Mouse (Mus musculus): ENCODE measurements around the gene Rtn1.
"Not testable (repeated sequence)": the region's sequence is repeated elsewhere in the genome, so short reads cannot be mapped to it uniquely, and the experiment has no call there.

Rtn1 gene

DNA sequence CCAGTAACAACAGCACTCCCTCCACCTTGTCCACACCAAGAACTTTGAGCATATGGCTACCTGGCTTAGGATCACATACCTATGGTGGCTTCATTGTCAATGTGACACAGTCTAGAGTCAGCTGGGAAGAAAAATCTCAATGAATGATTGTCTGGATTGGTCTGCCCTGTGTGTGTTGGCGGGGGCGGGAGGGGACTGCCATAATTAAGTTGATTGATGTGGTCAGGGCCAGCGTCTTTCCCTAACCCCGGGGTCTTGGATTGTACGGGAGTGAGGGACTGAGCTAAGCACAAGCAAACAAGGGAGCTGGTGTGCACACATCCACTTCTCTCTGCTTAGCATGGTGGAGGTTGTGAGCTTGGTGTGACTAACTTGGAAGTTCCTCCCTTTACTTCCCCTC, 83.8 kb downstream of the Rtn1 start:
- DNase-seq (ENCODE audit: low read depth in 1 of 2, low spot score in 2 of 2) = no peak

DNA sequence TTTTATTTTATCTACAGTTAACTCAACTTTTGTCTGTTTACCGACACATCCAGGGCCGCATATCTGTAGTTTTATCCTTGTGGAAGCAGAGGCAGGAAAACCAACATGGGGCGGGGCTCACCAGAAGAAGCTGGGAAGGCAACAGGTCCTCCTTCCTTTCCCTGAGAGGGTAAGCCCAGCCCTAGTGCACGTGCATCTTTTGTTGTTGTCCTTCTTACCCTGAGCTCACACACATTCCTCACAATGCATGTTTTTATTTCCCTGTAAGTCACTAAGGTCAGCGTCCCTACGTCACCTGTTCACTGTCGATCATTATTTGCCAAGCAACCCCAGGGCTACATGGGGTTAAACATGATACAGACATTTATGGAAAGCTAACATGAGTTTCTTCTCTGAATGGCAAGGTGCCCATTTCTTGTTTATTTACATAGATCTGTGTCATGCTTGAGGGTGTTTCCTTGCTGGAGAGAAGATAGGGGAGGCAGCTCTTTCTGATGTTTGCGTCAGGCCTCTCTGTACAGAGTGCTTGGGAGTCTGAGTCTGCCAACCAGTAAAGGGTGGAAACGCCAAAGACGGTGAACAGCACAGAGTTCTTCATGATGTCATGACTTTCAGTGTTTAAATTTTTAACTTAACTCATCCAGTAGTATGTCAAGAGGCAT, 84.5 kb downstream of the Rtn1 start:
- no peak for DNase-seq (ENCODE audit: low read depth in 1 of 2, low spot score in 2 of 2)

DNA sequence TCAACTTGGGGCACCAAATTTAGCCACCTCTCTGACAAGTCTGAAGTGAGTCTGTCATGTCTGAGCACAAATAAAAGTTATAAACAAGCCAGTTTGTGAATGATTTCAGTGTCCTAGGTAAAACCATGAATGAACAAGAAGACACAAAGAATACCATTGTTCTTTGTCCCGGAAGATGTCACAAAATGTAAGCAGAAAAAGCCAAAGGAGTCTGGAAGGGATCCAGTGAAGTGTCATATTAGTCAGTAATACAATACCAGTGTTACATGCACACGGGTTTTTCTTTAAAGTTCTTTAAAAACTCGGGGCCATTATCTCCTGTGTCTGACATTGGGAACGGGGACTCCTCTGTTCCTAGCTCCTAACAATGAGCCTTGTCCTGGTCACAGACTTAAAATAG, 85.1 kb downstream of the Rtn1 start:
- no peak for DNase-seq (ENCODE audit: low read depth in 1 of 2, low spot score in 2 of 2)

DNA sequence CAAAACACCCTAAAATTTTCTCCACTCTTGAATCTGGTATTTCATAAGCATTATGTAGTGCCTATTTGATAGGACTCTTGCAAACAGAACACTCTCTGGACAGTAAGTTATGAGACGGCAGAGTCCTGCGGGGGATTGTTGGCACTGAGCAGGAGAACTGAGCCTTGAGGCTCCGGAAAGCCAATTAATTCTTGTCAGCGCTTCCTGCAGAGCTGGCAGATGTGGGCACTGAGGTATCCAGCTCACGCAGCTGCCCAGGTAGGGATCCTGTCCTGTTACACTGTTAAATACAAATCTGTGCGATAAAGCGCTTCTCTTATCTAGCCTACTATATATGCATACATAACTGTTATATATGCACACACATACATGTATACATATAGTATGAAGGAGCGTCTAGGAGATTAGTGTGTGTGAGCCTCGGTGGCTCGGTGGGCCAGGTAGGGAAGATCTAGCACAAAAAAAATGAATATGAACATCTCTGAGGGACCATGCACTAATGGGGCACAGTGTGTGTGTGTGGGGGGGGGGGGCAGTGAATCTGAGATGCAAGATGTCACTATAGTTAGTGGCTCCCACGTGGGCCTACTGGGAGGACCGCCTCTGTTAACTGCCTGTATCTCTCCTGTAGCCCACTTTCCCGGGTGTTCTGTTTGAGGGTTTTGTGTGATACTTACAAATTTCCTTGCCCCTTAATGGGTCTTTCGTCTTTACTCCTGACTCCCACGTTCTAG, 93.0 kb downstream of the Rtn1 start:
- no peak for DNase-seq (ENCODE audit: low read depth in 1 of 2, low spot score in 2 of 2)

DNA sequence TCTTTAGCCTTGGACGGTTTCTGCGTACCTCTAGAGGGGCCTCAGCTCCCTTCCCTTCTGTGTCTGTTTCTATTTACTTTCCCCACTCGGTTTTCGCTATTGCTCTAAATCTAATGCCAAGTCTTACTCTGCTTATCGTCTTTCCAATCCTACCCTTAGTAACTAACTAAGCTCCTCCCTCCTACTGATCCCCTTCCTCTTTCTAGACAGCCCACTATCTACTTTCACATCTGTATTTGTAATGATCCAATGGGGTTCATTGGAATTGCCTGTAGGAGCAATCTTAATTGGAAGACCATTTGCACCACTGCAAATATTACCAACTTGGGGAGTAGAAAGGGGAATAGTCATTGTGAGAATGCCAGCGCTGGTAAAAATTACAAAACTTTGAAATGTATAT, 98.0 kb downstream of the Rtn1 start:
- DNase-seq (ENCODE audit: low read depth in 1 of 2, low spot score in 2 of 2) = no peak

DNA sequence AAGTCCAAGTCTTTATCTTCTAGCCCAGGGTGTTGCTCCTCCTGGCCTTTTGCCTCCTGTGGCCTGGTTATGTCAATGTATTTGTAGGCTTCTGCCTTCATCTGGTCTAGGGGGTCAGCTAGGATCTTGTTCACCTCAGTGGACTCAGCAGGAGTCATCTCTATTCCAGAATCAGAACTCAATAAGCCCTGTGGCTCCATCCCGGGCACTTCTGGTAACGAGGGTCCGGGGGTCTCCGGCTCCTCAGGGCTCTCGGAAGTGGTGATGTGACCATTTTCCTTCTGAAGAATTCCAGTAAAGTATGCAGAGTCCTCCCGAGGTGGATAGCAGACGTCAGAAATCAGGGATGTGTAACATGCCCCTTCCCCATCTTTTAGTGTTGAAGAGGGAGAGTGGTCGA, 100.3 kb downstream of the Rtn1 start:
- DNase-seq (ENCODE audit: low read depth in 1 of 2, low spot score in 2 of 2) = no peak

DNA sequence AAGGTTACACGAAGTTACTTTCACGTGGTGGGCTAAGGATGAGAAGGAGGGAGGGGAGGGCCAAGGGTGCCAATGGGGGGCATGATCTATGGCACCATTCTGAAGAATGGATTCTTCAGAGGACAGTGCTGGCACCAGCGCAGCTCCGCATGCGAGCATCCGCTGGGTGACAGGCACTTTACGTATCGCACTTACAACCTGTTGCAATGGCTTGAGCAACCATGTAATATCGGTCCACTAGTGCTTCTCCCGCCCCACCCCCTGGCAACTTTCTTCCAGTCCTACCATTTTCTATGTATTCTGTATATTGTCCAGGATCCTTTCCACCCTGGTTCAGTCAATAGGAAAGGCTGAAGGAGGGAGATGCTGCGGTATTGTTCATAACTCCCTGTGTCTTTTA, 102.6 kb downstream of the Rtn1 start:
- no peak for DNase-seq (ENCODE audit: low read depth in 1 of 2, low spot score in 2 of 2)

DNA sequence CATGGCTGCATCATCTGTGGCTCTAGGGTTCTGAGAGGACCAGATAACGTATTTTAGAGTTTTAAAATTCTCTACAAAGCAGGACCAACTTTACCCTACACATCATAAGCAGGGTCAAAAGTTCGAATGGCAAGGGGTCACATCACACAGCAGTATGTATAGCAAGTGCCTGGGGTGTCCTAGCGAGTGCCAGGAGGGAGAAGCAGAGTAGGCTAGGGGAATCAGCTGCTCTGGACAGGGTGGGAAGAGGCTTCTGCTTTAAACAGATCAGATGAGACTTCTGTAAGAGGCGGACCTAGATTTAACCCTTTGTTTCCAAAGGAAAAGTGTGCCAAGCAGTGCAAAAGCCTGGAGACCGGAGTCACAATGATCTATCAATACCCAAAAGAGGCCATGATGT, 103.4 kb downstream of the Rtn1 start:
- DNase-seq (ENCODE audit: low read depth in 1 of 2, low spot score in 2 of 2) = no peak

DNA sequence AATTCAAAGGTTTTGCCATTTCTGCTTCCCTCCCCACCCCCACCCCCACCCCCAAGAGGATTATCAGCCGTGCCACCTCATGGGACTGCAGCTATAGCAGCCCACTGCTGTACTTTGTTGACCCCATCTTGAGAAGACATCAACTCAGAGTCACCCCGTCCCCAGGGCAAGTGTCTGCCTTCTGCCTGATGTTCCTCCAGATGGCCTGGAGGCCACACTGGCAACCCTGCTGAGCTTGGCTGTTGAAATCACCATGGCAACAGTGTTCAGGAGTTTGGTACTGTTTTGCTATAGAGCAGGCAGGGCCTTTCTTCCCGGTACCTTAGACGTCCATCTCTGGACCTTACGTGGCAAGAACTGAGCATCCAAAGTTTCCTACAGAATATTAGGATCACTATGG, 103.9 kb downstream of the Rtn1 start:
- DNase-seq (ENCODE audit: low read depth in 1 of 2, low spot score in 2 of 2) = no peak

DNA sequence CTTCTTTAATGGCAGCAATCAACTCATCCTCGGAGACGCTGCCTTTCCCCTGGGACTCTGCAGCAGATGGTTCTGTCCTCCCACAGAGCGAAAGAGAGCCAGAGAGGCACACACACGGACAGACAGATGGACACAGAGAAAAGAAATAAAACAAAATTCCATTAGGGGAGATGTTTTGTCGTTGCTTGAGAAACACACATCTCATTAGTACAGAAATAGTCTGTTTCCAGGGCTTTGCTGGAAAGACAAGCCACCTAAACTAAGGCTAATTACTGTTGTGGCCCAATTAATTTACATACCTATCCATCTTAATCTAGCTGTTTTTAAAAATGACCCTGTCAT, 104.5 kb downstream of the Rtn1 start:
- DNase-seq (ENCODE audit: low read depth in 1 of 2, low spot score in 2 of 2) = no peak

DNA sequence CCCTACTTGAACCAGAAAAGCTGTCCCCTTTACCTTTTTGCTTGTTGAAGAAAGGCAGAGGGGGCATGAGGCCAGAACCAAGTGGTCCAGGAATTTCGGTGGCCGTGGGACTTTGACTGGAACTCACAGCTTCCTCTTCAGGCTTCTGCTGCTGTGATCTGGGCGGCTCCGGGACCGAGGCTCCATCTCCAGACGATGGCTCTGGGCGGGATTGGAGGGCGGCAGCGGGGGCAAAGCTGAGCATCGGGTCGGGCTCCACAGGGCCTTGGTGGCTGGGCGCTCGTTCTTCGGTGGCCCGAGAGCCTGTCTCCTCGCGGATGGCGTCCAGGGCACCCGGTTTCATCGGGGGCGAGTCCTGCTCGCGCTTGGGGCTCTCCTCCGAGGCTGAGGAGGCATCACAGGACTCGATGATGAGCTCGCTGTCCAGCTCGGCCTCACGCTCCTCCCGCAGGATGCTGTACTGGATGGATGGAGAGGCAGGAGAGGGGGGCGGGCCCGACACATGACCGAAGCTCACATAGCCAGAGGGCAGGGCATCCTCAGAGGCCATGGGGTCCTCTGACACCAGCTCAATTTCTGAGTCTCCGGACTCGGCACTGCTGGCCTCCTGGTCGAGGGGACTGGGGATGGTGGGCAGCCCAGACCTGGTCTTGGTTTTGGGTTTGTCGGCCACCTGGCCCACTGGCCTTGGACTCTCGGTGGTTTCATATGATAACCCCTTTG, 105.1 kb downstream of the Rtn1 start:
- no peak for DNase-seq (ENCODE audit: low read depth in 1 of 2, low spot score in 2 of 2)

DNA sequence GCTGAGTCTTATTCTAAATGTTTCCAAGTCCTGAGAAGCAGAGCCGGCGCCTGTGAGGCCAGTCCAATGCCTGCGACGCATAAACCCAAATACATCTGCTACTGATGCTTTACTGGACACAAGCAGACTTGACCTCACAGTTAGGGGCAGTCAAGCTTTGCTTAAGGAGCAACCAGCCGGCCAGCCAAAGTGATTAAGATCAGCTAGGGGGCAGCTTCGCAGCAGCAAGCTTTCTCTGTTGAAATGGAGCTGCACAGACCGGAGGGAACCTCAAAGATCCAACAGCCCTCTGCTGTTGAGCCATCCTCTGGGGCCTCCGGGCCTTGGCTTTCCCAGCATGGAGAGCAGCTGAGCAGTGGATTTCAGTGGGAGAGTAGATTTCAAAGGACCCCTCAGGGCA, 107.4 kb downstream of the Rtn1 start:
- DNase-seq (ENCODE audit: low read depth in 1 of 2, low spot score in 2 of 2) = no peak

DNA sequence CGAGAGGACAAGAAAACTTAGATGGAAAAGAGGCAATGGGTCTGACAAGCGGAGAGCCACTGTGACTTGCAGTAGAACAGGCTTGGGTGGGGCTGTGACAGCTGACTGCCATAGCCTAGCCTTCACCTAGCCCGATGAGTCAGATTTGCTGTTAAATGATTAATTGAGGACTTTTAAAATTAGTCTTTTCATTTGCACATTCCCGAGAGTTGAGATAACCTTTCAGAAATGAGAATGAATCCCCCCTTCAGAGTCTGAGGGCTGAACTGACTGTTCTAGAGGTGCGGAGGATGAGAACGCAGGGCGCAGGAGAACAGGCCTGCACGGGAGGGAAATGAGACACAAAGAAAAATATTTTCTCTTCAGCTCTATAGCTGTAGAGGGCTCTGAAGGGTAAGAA, 107.9 kb downstream of the Rtn1 start:
- DNase-seq (ENCODE audit: low read depth in 1 of 2, low spot score in 2 of 2) = no peak

DNA sequence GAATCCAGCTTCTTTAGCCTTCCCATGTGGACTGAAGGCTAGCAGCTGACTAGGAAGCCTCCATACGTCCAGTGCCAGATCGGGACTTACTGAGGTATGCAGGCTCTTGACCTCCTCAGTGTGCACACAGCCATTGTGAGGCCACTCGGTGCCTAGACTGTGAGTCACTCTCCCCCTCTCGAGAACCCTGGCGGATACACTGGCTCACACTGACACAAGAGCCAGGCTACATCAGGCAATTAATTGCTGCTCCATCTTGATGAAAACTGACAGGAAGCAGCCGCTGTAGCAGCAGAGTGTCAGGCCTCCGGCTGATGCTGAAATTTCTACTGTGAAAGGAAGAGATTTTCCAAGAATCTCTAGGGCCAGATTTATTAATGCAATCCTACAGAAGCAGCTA, 110.6 kb downstream of the Rtn1 start:
- no peak for DNase-seq (ENCODE audit: low read depth in 1 of 2, low spot score in 2 of 2)

DNA sequence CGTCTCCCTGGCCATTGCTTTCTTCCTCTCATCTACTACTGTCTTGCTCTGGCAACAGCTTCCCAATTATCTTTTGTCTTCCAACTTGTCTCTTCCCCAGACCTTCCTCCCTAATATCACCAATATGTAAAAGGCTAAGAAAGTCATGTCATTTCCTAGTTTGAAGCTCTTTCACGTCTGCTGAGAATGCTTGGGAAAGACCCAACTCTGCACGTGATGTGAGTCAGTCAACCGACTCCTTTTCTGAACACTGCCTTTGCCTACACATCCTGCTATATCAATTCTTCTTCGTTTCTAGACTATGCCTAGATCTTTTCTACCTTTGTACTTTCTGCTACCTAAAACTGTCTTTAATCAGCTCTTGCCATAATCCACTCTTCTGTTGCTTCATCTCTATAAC, 112.3 kb downstream of the Rtn1 start:
- no peak for DNase-seq (ENCODE audit: low read depth in 1 of 2, low spot score in 2 of 2)

DNA sequence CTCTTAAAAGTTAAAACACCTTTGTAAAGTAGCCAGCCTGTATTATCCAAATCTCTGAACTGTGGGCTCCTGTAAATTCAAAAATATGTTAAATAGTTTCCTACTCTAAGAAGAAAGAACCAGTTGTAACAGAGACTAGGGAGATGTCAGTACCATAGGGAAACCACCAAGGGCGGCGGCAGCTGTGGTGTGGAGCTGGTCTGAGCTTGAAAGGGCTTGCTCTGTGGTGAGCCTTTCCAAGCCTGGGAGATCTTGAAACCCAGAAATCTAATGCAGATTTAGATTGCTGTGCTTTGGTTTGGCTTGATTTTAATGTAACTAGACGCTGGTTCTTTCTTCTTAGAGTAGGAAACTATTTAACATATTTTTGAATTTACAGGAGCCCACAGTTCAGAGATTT, 115.7 kb downstream of the Rtn1 start:
- DNase-seq (ENCODE audit: low read depth in 1 of 2, low spot score in 2 of 2) = not testable (repeated sequence)

DNA sequence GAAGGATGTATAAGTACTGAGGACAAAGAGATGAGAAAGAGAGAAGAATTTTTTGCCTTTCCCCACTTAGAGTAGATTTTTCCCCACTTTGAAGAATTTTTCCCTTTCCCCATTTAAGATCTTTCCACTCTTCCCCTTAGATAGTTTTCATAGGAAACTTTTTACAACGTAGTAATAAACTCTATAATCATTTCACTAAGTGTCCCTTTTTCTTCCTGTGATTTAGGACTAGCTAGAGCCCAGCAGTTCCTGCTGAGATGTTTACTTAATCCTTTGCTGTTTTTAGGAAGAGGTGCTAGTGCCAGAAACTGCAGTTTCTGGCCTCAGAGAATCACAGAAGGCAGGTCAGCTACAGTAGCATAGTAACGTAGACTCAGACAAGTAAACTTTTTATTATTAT, 116.3 kb downstream of the Rtn1 start:
- DNase-seq (ENCODE audit: low read depth in 1 of 2, low spot score in 2 of 2) = no peak

DNA sequence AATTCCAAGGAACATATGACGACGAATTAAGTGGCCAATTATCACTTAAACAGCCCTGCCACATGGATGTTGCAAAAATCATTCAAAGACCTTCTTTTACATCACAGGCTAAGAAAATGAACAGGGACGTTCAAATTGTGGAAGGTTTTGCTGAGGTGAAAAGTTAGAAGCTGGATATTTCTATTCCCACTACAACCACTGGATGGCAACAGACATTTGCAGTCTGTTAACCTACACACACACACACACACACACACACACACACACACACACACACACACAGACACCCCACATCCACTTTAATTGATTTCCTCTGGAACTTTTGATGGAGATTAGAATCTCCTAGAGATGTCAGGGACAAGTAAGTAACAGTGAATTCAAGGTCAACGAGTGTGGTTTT, 117.6 kb downstream of the Rtn1 start:
- no peak for DNase-seq (ENCODE audit: low read depth in 1 of 2, low spot score in 2 of 2)

DNA sequence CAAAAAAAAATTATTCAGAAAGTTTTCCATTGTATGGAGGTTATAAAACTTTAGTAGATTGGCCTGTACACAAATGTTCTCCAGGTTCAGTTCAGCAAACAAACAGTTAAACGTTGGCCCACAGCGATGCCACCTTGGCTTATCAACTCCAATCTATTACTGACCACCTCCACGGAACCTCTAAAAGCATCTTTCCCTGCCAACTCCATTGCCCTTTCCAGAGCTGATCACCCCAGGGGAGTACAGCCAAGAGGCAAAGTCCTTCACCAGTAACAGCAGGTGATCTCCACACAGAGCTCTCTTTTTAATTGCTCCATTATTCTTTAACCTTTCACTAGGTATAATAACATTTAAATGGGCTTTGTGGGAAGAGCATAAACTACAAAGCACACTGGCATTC, 120.6 kb downstream of the Rtn1 start:
- DNase-seq (ENCODE audit: low read depth in 1 of 2, low spot score in 2 of 2) = no peak

DNA sequence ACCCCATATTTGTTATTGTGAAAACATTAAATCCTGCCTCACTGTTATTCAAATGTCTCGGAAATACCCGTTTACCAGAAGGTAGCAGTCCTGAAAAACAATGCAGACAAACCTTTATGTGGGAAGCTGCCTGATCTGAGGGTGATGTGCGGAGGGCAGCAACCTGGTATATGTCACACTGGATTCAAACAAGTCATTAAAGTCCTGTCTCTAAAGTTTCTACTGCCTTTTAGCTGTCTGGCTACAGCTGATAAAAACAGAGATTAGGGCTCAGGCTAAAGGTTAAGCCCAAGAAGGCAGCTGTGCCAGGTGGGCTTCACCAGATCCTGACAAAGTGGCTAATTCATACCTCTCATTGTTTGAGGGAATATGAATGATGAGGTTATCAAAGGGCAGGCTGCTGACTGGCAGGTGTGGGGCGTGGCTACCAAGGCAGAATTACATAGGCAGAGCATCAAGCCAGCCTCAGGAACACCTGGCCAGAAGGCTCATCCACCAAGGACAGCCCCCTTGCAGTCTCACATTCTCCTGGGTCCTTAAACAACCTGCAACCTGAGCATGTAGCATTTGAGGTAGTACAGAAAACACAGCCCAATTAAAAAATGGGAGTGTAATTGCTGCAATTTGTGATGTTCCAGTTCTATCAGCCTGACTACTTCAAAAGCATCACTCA, 121.4 kb downstream of the Rtn1 start:
- DNase-seq (ENCODE audit: low read depth in 1 of 2, low spot score in 2 of 2) = no peak

DNA sequence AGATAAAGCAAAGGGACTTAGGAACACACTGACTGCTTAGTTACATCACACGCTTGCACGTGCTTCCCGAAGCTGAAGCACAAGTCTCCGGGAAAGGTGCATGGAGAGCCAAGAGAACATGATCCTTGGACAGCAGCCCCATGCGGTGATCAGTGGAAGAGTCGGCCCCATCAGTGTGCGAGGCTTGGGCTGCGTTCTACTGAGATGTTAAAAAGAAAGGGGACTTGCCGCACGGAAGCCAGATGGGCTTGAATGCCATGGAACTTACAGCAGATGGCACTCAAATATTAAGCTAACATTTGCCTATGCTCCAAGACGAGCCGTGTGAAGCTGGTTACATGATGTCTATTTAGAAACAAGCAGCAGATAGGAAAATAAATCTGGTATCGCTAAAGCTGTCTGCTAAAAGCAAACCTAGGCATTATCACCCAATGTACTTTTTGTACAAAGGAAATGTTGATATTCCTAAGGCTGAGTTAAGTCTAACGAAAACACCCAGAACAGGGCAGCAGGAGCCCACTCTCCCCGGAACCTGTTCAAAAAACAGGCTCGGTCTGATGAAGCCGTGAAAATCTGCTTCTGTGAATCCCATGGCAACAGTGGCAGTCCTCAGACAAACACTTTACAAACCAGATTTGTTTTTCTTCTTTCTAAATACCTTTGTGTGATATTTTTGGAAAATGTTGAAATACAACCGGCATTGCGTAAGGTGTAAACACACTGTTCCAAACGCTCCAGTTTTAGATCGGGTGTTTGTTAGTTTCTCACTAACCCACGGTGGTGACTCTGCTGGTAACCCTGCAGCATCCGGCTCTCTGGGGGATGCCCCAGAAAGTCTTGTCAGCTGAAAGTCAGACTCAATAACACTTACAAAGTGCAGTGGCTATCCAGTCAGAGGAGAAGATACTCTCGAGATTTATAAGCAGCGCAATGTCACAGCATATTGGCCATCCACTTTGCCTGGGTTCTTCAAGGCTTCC, 123.2 kb downstream of the Rtn1 start:
- DNase-seq (ENCODE audit: low read depth in 1 of 2, low spot score in 2 of 2) = no peak
